Comparison of ENCODE assay signal across 9 mouse cellular contexts in genomic region chr11:88276534-88277308, GRCm38 (mm10). TPM values are rescaled to one million over a fixed set of nuclear protein-coding genes. Genes with fewer than 3 reads are reported as not detected.
DNase-seq lines count a peak whose midpoint lies in the region; ATAC-seq and TF ChIP-seq lines count a peak whose summit lies in the region.
"Had no signal": no experiment of that assay in that cellular context is flagged by ENCODE, and none has a peak within 500 bp of the region (broad histone marks: within the 10 kb centered on the region; RNA-seq: fewer than 3 reads in every experiment).

No protein-coding gene starts in this region.

- WGBS in forebrain, embryonic 12.5 days, result 21% methylated on average over 19 of the region's 19 CpGs
- WGBS in midbrain, postnatal 0 days, result 42% methylated on average over 19 of the region's 19 CpGs

- peak overlapping the region; percentile 90 for H3K27ac ChIP-seq in forebrain, embryonic 12.5 days
- H3K27ac ChIP-seq in midbrain, postnatal 0 days (ENCODE audit: low read depth, low read length), result no peak overlapping the region; the same call in 1 of the 2 replicates

- no peak overlapping the region for H3K4me2 ChIP-seq in forebrain, embryonic 12.5 days
- no peak overlapping the region for H3K4me2 ChIP-seq in midbrain, postnatal 0 days (ENCODE audit: low read depth, low read length, poor library complexity, severe bottlenecking)

- no peak overlapping the region for H3K4me3 ChIP-seq in forebrain, embryonic 12.5 days (replicated peaks)
- H3K4me3 ChIP-seq in midbrain, postnatal 0 days (ENCODE audit: low read depth, low read length), result no peak overlapping the region

- DNase-seq in gastrocnemius, postnatal 14 days, result peak; percentile 39
- DNase-seq in gastrocnemius, postnatal 10 days, result no peak
- peak; percentile 77 for DNase-seq in adrenal gland, postnatal 14 days
- DNase-seq in kidney, postnatal 36 days, result peak; percentile 60 to 69
- DNase-seq in midbrain, postnatal 0 days (ENCODE audit: low spot score), result peak; percentile 90
- DNase-seq in ovary, postnatal 36 days (ENCODE audit: low spot score), result no peak
- DNase-seq in urinary bladder, postnatal 14 days (ENCODE audit: low spot score), result no peak

- H3K9ac ChIP-seq in forebrain, embryonic 12.5 days, result no peak overlapping the region
- no peak overlapping the region for H3K9ac ChIP-seq in midbrain, postnatal 0 days (replicated peaks; ENCODE audit: low read length, poor library complexity, severe bottlenecking)

- TF ChIP-seq CTCF in midbrain, postnatal 0 days (IDR thresholded peaks at IDR 0.05), result no peak

- intact Hi-C loops in gastrocnemius, postnatal 14 days (cut with DNase I; ENCODE audit: low total_unique reads), result no loop called here

- peaks cover 65% of the 10 kb centered on the region for H3K4me1 ChIP-seq in forebrain, embryonic 12.5 days
- peaks cover 13% of the 10 kb centered on the region; the same call in 1 of the 2 replicates for H3K4me1 ChIP-seq in midbrain, postnatal 0 days (ENCODE audit: insufficient read depth, low read length)

- ATAC-seq in forebrain, embryonic 12.5 days (ENCODE audit: low FRiP score), result peak; percentile 18; the same call in 1 of the 2 replicates
- ATAC-seq in midbrain, postnatal 0 days (ENCODE audit: low FRiP score), result peak; percentile 47; the same call in 1 of the 2 replicates

- no peaks in the 10 kb centered on the region for H3K36me3 ChIP-seq in forebrain, embryonic 12.5 days (replicated peaks)
- no peaks in the 10 kb centered on the region for H3K36me3 ChIP-seq in midbrain, postnatal 0 days (ENCODE audit: insufficient read depth, low read length)

- H3K9me3 ChIP-seq in forebrain, embryonic 12.5 days, result no peaks in the 10 kb centered on the region
- H3K9me3 ChIP-seq in midbrain, postnatal 0 days (ENCODE audit: low read length), result no peaks in the 10 kb centered on the region

- peaks cover 10% of the 10 kb centered on the region; the same call in 1 of the 2 replicates for H3K27me3 ChIP-seq in forebrain, embryonic 12.5 days
- no peaks in the 10 kb centered on the region for H3K27me3 ChIP-seq in midbrain, postnatal 0 days (ENCODE audit: insufficient read depth, low read length)

RNA-seq across cellular contexts. Expression of gene Ccdc182, which starts 17.1 kb away (rescaled TPM):
- total RNA-seq in gastrocnemius, postnatal 14 days (2021), result not detected
- total RNA-seq in gastrocnemius, postnatal 10 days (2021), result not detected
- not detected in 2 replicates for total RNA-seq in adrenal gland, postnatal 14 days (2021)
- polyA plus RNA-seq in forebrain, embryonic 12.5 days (2016; fragmentation: Nextera tagmentation; extraction: Ambion mirVana), result 0.38 and 0.42 TPM in 2 replicates
- total RNA-seq in midbrain, postnatal 0 days (2014; rRNA removed), result not detected in 2 replicates
- 0.12 TPM in 1 of 2 replicates, not detected in the other for polyA plus RNA-seq in midbrain, postnatal 0 days (2015; fragmentation: Nextera tagmentation; extraction: Ambion mirVana)
- polyA plus RNA-seq: spleen, adult 2 months had no signal

Comparison
In these comparisons a context has a peak if more than half of its experiments do, and no peak if none do; other contexts are left out.
1. DNase-seq: peak in gastrocnemius, postnatal 14 days (single experiment), adrenal gland, postnatal 14 days (single experiment), kidney, postnatal 36 days (2 of 2) and midbrain, postnatal 0 days (single experiment); none in gastrocnemius, postnatal 10 days (single experiment), ovary, postnatal 36 days (single experiment) and urinary bladder, postnatal 14 days (single experiment).